Comparison of ENCODE assay signal across 18 mouse cellular contexts in the genomic region with DNA sequence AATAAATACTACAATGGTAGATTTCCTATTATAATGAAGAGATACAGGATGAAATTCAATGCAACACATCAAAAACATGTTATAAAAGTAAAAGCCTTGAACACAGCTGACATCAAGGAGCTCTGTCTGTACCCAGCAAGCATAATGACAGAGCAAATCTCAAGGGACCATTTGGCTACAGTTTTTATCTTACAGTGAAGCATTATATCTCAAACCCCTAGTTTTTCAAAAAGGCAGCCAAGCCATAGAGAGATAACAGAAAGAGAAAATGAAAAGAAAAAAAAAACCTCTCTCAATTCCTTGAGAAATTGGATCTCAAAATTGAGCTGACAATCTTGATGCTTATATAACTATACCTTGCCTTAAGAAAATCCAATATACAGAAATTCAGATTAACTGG.
"Had no signal": no experiment of that assay in that cellular context is flagged by ENCODE, and none has a peak within 500 bp of the region (broad histone marks: within the 10 kb centered on the region; RNA-seq: fewer than 3 reads in every experiment).

No protein-coding gene starts in this region.

- H3K4me3 ChIP-seq: limb, embryonic 10.5 days; limb, embryonic 13.5 days; liver, embryonic 15.5 days; megakaryocyte, embryonic 14.5 days; midbrain, embryonic 12.5 days; myocyte; neural tube, embryonic 13.5 days had no signal

- H3K4me2 ChIP-seq: limb, embryonic 13.5 days; liver, embryonic 15.5 days; midbrain, embryonic 12.5 days; neural tube, embryonic 13.5 days had no signal

- H3K9ac ChIP-seq: limb, embryonic 13.5 days; liver, embryonic 15.5 days; midbrain, embryonic 12.5 days; neural tube, embryonic 13.5 days had no signal

- DNase-seq: kidney, adult 2 months; kidney, postnatal 25 days; lung, adult 2 months; lung, postnatal 14 days; lung, postnatal 4 days; thymus, adult 18-20 months; thymus, postnatal 14 days; thymus, postnatal 4 days had no signal

- ATAC-seq: intestine, postnatal 0 days; midbrain, embryonic 16.5 days had no signal

- H3K9me3 ChIP-seq: limb, embryonic 10.5 days; limb, embryonic 13.5 days; liver, embryonic 15.5 days; megakaryocyte, embryonic 14.5 days; midbrain, embryonic 12.5 days; neural tube, embryonic 13.5 days had no signal

- H3K27me3 ChIP-seq: limb, embryonic 13.5 days; liver, embryonic 15.5 days; megakaryocyte, embryonic 14.5 days; midbrain, embryonic 12.5 days; neural tube, embryonic 13.5 days had no signal

- H3K4me1 ChIP-seq: limb, embryonic 10.5 days; limb, embryonic 13.5 days; midbrain, embryonic 12.5 days had no signal

- H3K27ac ChIP-seq: kidney, postnatal 0 days; limb, embryonic 10.5 days; limb, embryonic 13.5 days; liver, embryonic 15.5 days; midbrain, embryonic 12.5 days had no signal
